Mouse (Mus musculus) G1E (cell line): ENCODE measurements at regions not wholly inside any gene's neighbourhood (a gene's known extent, or its start where the extent isn't known, plus 50 kb on each side); places are given as distances from the start of the nearest gene placed in this dataset.

Source experiments
- CTCF ChIP-seq: IDR thresholded peaks from 2 replicates; pipeline ENCODE4 v1.5.1; 2012; ENCODE audit warnings: low read depth, low read length, inconsistent platforms, mixed read lengths
- GATA1 ChIP-seq: IDR thresholded peaks from 2 replicates; pipeline ENCODE4 v1.6.1; 2012; ENCODE audit warnings: borderline replicate concordance, low read length, inconsistent platforms, mixed read lengths

GRCm38 (mm10) chr6:99905194-99905593 lies 179.0 kb upstream of the Prok2 start:
- no peak for TF ChIP-seq CTCF
- no peak for TF ChIP-seq GATA1
